Mouse (Mus musculus) liver, embryonic 16.5 days (tissue): ENCODE data around the gene Prrxl1. TPM values are rescaled to one million over a fixed set of nuclear protein-coding genes. Genes with fewer than 3 reads are reported as not detected.

Source experiments
- ATAC-seq: fragments of 200-750 bp; cut with Nextera tagmentation; 2 replicates; pipeline ENCODE4 v1.8.0; 2017; ENCODE audit warnings: low read depth, mild to moderate bottlenecking, moderate number of reproducible peaks, moderate library complexity
- H3K27ac ChIP-seq: fragments of 300-500 bp; sonication (generic); 2 replicates; pipeline ENCODE4 v1.5.1; 2014; ENCODE audit warnings: mild to moderate bottlenecking, low read length
- H3K27me3 ChIP-seq: fragments of 300-500 bp; sonication (generic); 2 replicates; pipeline ENCODE4 v1.6.1; 2014; ENCODE audit warnings: low read depth, low read length, mixed read lengths; ENCODE audit not compliant: control insufficient read depth, insufficient read depth
- H3K36me3 ChIP-seq: fragments of 300-500 bp; sonication (generic); 2 replicates; pipeline ENCODE4 v1.6.1; 2014; ENCODE audit warnings: mild to moderate bottlenecking; ENCODE audit not compliant: control insufficient read depth, insufficient read depth
- H3K4me1 ChIP-seq: fragments of 300-500 bp; sonication (generic); 2 replicates; pipeline ENCODE4 v1.6.1; 2014; ENCODE audit warnings: low read depth, low read length, mixed read lengths; ENCODE audit not compliant: control insufficient read depth
- H3K4me2 ChIP-seq: fragments of 300-500 bp; sonication (generic); 2 replicates; pipeline ENCODE4 v1.6.1; 2014; ENCODE audit warnings: low read depth, low read length, mixed read lengths
- H3K4me3 ChIP-seq: fragments of 300-500 bp; sonication (generic); 2 replicates; pipeline ENCODE4 v1.5.1; 2014; ENCODE audit warnings: low read depth, mild to moderate bottlenecking, low read length
- H3K9ac ChIP-seq: fragments of 300-500 bp; sonication (generic); 2 replicates; pipeline ENCODE4 v1.6.1; 2014; ENCODE audit warnings: low read depth, low read length
- H3K9me3 ChIP-seq: fragments of 300-500 bp; sonication (generic); replicated peaks from 2 replicates; pipeline ENCODE4 v1.6.1; 2016; ENCODE audit warnings: low read length; ENCODE audit not compliant: control insufficient read depth
- WGBS: fragments of 180-500 bp; shearing (Covaris S2); extraction: QIAGEN DNeasy Blood & Tissue Kit; methylation state at CpG from one replicate; pipeline ENCODE4 v1.1.7; 2014; ENCODE audit not compliant: insufficient replicate concordance; 5-methylcytosine and 5-hydroxymethylcytosine counted together
- polyA plus RNA-seq: library from polyadenylated mRNA; unstranded; fragments of >200 nt; fragmentation: Nextera tagmentation; extraction: Ambion mirVana; gene quantifications from 2 replicates; pipeline ENCODE4 v1.2.1, GENCODE M21; 2015

Gene Prrxl1
- polyA plus RNA-seq, 1 experiment from 2014 or later = not detected

DNA sequence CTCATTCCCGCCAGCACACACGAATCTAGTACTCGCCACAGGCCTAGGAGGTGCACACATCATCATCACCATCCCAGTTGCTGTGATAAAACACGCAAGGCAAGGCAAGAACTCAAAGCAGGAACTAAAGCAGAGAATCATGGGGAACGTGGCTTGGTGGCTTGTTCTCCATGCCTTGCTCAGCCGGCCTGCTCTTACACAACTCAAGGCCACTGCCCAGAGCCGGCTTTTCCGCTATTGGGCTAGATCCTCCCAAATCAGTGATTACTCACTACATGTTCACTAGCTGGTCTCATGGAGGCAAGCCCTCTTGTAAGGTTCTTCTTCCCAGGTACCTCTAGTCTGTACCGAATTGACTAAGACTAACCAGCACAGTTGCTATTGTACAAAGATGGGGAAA, 15.5 kb upstream of the Prrxl1 start:
- 71% methylated on average over 9 of the region's 9 CpGs for WGBS
- Histone ChIP-seq H3K9ac (no peak overlapping the region), H3K36me3 (no peaks in the 10 kb centered on the region), H3K4me3 (no peak overlapping the region), H3K27ac (no peak overlapping the region), H3K9me3 (no peaks in the 10 kb centered on the region), H3K4me1 (no peaks in the 10 kb centered on the region; the same call in 1 of the 2 replicates), H3K4me2 (no peak overlapping the region), H3K27me3 (no peaks in the 10 kb centered on the region)
- no peak for ATAC-seq

GRCm38 (mm10) chr14:32587013-32587784, 12.0 kb upstream of the Prrxl1 start:
- H3K27me3 ChIP-seq = no peaks in the 10 kb centered on the region
- no peak overlapping the region for H3K4me3 ChIP-seq
- H3K9me3 ChIP-seq = no peaks in the 10 kb centered on the region
- no peak overlapping the region for H3K4me2 ChIP-seq
- H3K36me3 ChIP-seq = no peaks in the 10 kb centered on the region
- H3K4me1 ChIP-seq = no peaks in the 10 kb centered on the region
- no peak overlapping the region for H3K27ac ChIP-seq
- no peak for ATAC-seq
- no peak overlapping the region for H3K9ac ChIP-seq
- WGBS = 14% methylated on average over 10 of the region's 10 CpGs

DNA sequence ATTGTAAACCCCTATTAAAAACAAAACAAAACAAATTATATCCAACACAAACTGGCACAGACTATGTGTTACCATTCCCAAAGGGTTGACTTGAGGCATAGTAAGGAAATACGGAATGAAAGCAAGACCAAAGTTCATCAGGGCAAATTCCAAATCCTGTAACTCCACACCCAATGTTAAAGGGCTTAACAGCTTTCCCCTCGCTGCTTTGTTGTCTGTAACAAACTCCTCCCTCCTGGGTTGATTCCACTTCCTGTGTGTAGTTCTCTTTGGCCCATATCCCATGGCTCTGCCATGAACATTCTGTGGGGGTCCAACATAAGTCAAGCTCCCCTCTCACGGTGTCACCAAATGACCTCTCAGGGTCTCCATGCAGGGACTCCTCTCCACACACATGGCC, 8.8 kb upstream of the Prrxl1 start:
- 45% methylated on average over 3 of the region's 3 CpGs for WGBS
- no peak overlapping the region for H3K4me2 ChIP-seq
- no peak overlapping the region for H3K27ac ChIP-seq
- no peak overlapping the region for H3K9ac ChIP-seq
- H3K4me3 ChIP-seq = no peak overlapping the region
- H3K27me3 ChIP-seq = peaks cover 8% of the 10 kb centered on the region
- H3K4me1 ChIP-seq = no peaks in the 10 kb centered on the region
- no peak for ATAC-seq
- H3K9me3 ChIP-seq = no peaks in the 10 kb centered on the region
- H3K36me3 ChIP-seq = no peaks in the 10 kb centered on the region

GRCm38 (mm10) chr14:32597232-32598231, 1.7 kb upstream of the Prrxl1 start:
- Histone ChIP-seq H3K27ac (no peak overlapping the region), H3K4me2 (no peak overlapping the region), H3K9ac (no peak overlapping the region), H3K4me1 (no peaks in the 10 kb centered on the region), H3K36me3 (no peaks in the 10 kb centered on the region), H3K9me3 (no peaks in the 10 kb centered on the region), H3K4me3 (no peak overlapping the region), H3K27me3 (peaks cover 70% of the 10 kb centered on the region)
- no peak for ATAC-seq
- WGBS = 2% methylated on average over 78 of the region's 78 CpGs

GRCm38 (mm10) chr14:32598437-32599219, 579 bp upstream of the Prrxl1 start:
- no peaks in the 10 kb centered on the region for H3K9me3 ChIP-seq
- no peaks in the 10 kb centered on the region for H3K36me3 ChIP-seq
- peaks cover 70% of the 10 kb centered on the region for H3K27me3 ChIP-seq
- no peak overlapping the region for H3K27ac ChIP-seq
- H3K4me2 ChIP-seq = no peak overlapping the region
- no peak for ATAC-seq
- no peak overlapping the region for H3K4me3 ChIP-seq
- H3K4me1 ChIP-seq = no peaks in the 10 kb centered on the region
- 8% methylated on average over 23 of the region's 23 CpGs for WGBS
- H3K9ac ChIP-seq = no peak overlapping the region

GRCm38 (mm10) chr14:32600110-32600509, 903 bp downstream of the Prrxl1 start:
- Histone ChIP-seq H3K4me1 (no peaks in the 10 kb centered on the region), H3K4me3 (no peak overlapping the region), H3K4me2 (no peak overlapping the region), H3K27ac (no peak overlapping the region), H3K9ac (no peak overlapping the region), H3K36me3 (no peaks in the 10 kb centered on the region), H3K27me3 (peaks cover 63% of the 10 kb centered on the region), H3K9me3 (no peaks in the 10 kb centered on the region)
- WGBS = 4% methylated on average over 16 of the region's 16 CpGs
- ATAC-seq = no peak

GRCm38 (mm10) chr14:32605508-32605907, 6.3 kb downstream of the Prrxl1 start:
- Histone ChIP-seq H3K9ac (no peak overlapping the region), H3K4me1 (no peaks in the 10 kb centered on the region), H3K4me3 (no peak overlapping the region), H3K27me3 (peaks cover 12% of the 10 kb centered on the region), H3K36me3 (no peaks in the 10 kb centered on the region), H3K4me2 (no peak overlapping the region), H3K27ac (no peak overlapping the region), H3K9me3 (no peaks in the 10 kb centered on the region)
- 56% methylated on average over 15 of the region's 15 CpGs for WGBS
- ATAC-seq = no peak

GRCm38 (mm10) chr14:32606316-32606715, 7.1 kb downstream of the Prrxl1 start:
- ATAC-seq = no peak
- Histone ChIP-seq H3K9me3 (no peaks in the 10 kb centered on the region), H3K27ac (no peak overlapping the region), H3K4me2 (no peak overlapping the region), H3K27me3 (peaks cover 4% of the 10 kb centered on the region), H3K4me1 (no peaks in the 10 kb centered on the region), H3K36me3 (no peaks in the 10 kb centered on the region), H3K9ac (no peak overlapping the region), H3K4me3 (no peak overlapping the region)
- 51% methylated on average over 8 of the region's 8 CpGs for WGBS
